Mouse (Mus musculus) thymus, adult 2 months (tissue): Measurements from ENCODE around the gene Olfr291.

Experiments used
- CTCF ChIP-seq: fragments of 200-500 bp; IDR thresholded peaks from 2 replicates; pipeline ENCODE4 v1.5.1; 2012; ENCODE audit warnings: mild to moderate bottlenecking, control low read depth, low read length, moderate library complexity, borderline replicate concordance; ENCODE audit not compliant: control insufficient read depth, poor library complexity, insufficient read depth; ENCODE audit errors: extremely low read depth
- POLR2A ChIP-seq: fragments of 200-500 bp; IDR thresholded peaks from 2 replicates; pipeline ENCODE4 v1.6.1; 2012; ENCODE audit warnings: mild to moderate bottlenecking, low read length, control low read depth, moderate library complexity; ENCODE audit not compliant: control insufficient read depth, poor library complexity, insufficient read depth; ENCODE audit errors: extremely low read depth

DNA sequence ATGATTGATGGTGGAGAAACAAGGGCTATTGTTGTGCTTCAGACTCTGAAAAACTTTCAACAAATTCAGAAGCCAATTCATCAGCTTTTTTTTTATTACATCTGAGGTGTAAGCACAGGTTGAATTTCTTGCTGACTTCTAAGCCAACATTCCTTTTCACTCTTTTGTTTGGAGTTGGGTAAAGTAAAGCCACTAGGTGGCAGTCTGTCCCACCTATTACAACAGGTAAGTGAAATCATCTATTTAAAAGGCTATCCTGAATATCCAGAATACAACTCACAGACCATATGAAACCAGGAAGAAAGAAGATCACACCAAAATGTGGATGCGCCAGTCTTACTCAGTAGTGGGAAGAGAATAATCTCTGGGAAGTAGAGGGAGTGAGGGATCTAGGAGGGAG is 31.2 kb downstream of the Olfr291 start:
- TF ChIP-seq POLR2A (no peak), CTCF (no peak)
